Mouse (Mus musculus) lung, adult 2 months (tissue): ENCODE measurements around the gene Kdm1b.

Experiments used
- CTCF ChIP-seq: fragments of 200-500 bp; IDR thresholded peaks from 2 replicates; pipeline ENCODE4 v1.5.1; 2011; ENCODE audit warnings: mild to moderate bottlenecking, low read length, control low read depth; ENCODE audit not compliant: insufficient read depth
- POLR2A ChIP-seq: fragments of 200-500 bp; IDR thresholded peaks from 2 replicates; pipeline ENCODE4 v1.6.1; 2011; ENCODE audit warnings: low read depth, mild to moderate bottlenecking, control low read depth, low read length, borderline replicate concordance; ENCODE audit errors: extremely low read depth

- TF ChIP-seq CTCF (no peak), POLR2A (no peak)
Measured at GRCm38 (mm10) chr13:47063985-47064760, 20.9 kb downstream of the Kdm1b start.
